Mouse (Mus musculus) ovary, postnatal 36 days (tissue): ENCODE results near the gene Dleu7.

Source experiments
- DNase-seq: peaks from one replicate; pipeline ENCODE4 v3.0.0; 2022; ENCODE audit warnings: low spot score, mixed read lengths

Gene Dleu7

DNA sequence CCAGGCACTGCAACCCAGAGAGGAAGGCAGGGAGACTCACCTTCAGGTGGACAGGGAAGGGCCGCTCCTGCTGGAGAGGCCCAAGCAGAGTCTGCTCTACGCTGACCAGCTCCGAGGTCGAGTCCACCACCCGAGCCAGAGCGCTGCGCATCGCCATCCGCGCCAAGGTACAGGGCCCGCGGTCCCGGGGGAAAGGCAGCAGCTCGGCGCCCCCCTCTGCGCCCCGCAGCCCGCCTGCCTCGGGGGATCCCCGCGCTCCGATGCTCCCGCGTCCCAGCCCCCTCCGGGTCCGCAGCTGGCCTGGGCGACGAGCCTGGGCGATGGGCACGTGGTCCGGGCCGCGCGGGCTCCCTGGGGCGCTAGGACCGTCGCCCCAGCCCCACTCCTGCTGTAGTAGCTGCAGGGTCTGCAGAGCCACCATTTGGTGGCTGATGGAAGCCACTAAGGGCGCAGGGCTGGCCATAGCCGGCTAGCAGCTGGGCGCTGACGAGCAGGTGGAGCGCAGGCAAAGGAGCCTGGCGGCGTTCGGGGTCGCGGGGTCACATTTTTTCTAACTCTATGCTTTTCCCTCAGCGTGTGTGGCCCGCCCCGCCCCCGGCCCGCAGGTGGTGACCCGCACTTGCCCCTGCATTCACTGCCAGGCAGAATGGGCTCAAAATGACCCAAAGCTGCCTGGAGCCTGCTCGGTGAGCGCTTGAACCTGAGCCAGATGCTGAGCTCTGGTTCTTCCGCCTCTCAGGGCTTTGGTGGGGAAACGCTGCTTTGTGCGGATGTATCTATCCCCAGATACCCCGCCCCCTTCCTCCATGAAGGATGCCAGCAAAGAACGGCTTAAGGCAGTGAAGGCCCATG lies at the start of gene Dleu7, which contains the start of gene Rnaseh2b:
Gene Dleu7 (minus strand): TSS at position 560 of the 852 bp plus-strand sequence.
Gene Rnaseh2b (plus strand): TSS at position 102 of the 852 bp plus-strand sequence.
- DNase-seq, result peak; percentile 14

DNA sequence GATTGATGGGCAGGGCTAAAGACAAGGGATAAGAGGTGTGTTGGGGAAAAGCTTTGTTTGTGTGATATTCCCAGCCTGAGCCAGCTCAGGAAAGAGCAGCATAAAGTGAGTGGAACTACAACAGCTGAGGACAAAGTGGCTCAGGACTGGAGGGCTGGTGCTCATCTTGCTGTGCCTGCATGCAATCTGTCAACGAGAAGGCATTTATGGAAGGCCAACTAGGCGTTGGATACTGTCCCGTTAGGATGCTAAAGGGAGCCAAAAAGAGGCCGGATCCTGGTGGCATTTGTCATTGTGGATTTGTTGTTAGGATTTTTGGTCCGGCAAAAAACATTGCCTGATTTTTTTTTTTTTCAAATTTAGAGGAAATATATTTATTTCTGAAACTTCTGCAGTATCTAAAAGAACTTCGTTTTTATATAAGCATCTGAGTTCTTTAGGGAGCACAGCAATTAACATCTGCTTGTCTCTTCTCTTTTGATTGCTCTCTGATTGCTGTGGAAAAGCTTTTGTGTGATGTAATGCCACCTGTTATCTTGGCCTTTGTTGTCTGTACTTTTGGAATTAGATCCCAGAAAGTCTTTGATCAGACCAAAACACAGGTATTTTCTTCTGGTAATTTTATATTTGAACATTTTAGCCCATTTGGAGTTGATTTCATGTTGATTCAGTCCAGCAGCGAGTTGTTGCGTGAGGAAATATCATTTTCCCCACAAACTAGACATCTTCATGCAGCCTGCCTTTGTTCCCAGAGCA lies 49.2 kb upstream of the Dleu7 start:
- no peak for DNase-seq

- no peak for DNase-seq
Measured at GRCm38 (mm10) chr14:62339196-62339595, 46.3 kb upstream of the Dleu7 start.

DNA sequence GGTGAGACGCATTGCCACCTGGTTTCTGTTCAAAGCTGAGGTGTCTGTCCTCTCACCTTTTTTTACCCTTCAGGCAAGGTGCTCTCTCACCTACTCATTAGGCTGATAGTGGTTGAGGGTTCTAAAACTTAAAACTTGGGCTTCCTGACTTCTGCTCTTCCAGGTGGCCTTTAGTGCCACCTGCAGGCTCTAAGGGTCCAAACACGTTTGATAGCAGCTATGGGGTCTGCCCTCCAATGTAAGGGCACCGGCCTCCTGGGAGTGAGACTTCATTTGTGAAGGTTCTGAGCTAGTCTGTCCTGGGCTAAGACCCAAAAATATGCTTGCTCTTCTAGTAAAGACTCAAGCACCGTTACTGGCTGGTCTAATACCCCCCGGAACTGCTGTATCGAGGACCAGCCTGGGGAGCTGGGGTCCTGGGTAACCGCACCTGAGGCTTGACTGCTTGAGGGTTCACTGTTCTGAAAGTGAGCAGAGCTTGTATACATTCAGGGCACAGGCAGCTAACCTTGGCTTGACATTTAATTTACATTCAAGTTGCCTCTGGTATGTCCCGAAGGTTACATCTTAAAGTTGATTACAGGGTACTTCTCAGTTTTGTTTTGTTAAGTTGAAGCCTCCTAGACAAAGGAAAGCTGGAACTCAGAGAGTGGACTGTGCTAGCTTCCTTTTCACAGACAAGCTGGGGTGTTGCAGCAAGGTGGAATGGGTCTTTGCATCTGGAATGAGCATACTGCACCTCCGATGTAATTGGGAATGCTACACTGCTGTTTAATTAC lies 41.3 kb upstream of the Dleu7 start:
- no peak for DNase-seq

- peak; percentile 85 for DNase-seq
Measured at GRCm38 (mm10) chr14:62331866-62332619, 39.2 kb upstream of the Dleu7 start.

GRCm38 (mm10) chr14:62331457-62331856 lies 38.6 kb upstream of the Dleu7 start:
- no peak for DNase-seq

DNA sequence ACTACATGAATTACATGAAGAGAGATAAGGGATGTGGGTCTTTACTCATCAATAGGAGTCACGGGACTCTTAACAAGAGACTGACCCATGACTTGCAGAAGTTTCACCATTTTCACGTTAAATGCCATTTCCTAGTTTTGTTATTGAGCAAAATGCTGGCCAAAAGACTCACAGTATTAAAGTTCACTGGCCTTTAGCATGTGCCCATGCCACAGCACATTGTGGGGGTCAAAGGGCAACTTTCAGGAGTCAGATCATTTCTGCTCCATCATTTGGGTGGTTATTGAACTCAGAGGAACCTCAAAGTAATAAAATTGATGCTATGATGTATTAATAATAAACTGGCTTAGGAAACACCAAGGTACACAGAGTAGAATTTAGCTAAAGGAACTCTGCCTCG lies 36.8 kb upstream of the Dleu7 start:
- no peak for DNase-seq

GRCm38 (mm10) chr14:62328606-62329005 lies 35.8 kb upstream of the Dleu7 start:
- no peak for DNase-seq

GRCm38 (mm10) chr14:62327171-62327570 lies 34.3 kb upstream of the Dleu7 start:
- DNase-seq, result no peak

- no peak for DNase-seq
Measured at GRCm38 (mm10) chr14:62326026-62326425, 33.2 kb upstream of the Dleu7 start.

DNA sequence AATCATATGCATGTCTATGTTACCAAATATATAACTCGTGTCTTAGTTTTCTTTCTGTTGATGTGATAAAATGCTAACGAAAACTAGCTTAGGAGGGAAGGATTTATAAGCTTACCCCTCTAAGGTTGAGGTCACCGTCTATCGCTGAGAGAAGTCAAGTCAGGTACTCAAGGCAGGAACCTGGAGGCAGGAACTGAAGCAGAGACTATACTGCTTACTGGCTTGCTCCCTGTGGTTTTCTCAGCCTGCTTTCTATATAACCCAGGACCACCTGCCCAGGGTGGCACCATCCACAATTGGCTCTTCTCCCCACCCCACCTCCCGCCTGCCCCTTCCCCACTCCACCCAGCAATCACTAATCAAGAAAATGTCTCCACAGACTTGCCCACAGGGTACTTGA lies 32.1 kb upstream of the Dleu7 start:
- no peak for DNase-seq

GRCm38 (mm10) chr14:62323457-62323856 lies 30.6 kb upstream of the Dleu7 start:
- no peak for DNase-seq

DNA sequence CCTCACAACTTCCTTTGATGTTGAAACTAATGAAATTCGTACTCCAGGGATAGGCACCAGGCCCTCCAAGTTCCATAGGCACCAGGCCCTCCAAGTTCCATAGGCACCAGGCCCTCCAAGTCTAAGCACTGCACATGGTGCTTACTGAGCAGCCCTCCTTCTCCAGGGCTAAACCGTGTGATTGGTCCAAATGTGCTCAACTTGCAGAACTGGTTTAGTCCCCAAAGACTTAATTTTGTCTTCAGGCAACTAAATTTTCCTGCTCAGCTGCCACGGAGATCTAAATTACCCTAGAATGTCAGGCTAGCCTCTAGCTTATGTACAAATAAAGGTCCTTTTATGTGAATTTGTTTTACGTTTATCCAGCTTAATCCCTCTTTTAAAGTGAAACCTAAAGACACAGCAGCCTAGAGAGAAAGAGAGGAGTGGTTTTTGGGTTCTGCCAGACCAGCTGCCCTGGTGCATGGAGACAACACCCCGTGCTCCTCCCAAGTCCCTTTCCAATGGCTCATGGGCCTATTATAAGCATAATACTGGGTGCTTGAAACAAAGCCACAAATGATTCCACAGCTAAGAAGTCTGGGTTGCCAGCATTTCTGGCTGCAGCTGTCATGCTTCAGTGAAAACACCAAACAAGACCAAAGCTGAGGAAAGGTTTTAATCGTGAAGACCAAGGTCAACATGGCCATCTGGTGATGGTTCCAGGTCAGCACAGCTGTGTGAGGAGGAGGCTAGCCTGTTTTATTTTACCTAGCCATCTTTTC lies 29.9 kb upstream of the Dleu7 start:
- no peak for DNase-seq

GRCm38 (mm10) chr14:62311672-62312071 lies 18.8 kb upstream of the Dleu7 start:
- no peak for DNase-seq

DNA sequence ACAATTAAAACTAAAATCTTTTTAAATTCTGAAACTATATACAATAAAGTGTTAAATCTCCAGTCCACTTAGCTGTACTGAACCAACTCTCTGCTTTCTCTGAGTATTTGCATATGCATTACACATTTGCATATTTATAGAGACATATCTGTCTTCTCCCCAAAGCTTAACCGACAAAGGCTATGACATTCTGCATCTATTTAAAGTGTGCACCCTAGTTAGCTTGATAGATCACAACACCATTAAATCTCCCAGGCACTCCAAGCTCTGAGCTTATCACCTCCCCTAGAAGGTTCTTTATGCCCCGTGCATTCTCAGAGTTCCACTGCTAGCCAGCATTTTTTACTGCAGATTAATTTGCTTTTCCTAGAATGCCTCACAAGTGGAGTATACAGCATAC lies 16.2 kb upstream of the Dleu7 start:
- no peak for DNase-seq

DNA sequence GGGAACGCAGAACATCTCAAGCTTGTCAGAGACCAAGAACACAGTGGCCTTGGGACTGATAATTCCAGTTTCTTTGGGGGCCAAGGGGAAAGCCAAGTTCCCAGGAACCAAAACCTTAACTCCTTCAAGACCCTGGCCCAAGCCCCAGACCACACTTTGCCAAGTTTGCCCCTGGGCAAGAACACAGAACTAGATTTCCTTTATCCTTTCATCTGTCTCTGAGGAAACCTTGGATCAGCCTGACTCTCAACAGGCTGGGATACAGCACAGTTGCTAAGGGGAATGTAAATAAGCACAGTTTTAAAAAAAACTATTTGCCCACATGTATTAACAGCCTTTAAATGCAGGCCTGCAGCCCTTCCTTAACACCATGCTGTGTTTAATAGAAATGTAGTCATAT lies 14.7 kb upstream of the Dleu7 start:
- peak; percentile 27 for DNase-seq

- no peak for DNase-seq
Measured at GRCm38 (mm10) chr14:62300031-62300430, 7.2 kb upstream of the Dleu7 start.

- DNase-seq, result no peak
Measured at GRCm38 (mm10) chr14:62298808-62299207, 6.0 kb upstream of the Dleu7 start.

DNA sequence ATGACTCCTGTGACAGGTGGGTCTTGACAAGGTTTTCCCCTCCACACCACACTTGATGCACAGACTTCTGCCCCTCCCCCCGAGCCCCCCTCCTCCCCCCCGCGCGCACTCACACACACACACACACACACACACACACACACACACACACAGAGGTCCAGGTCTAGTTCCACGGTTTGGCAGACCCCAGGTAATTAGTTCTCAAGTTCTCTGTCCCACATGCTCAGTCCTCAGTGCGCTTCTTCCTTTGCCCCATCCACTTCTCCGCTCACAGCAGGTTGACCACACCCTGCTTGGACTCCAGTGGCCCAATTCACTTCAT lies 720 bp downstream of the Dleu7 start:
- no peak for DNase-seq

DNA sequence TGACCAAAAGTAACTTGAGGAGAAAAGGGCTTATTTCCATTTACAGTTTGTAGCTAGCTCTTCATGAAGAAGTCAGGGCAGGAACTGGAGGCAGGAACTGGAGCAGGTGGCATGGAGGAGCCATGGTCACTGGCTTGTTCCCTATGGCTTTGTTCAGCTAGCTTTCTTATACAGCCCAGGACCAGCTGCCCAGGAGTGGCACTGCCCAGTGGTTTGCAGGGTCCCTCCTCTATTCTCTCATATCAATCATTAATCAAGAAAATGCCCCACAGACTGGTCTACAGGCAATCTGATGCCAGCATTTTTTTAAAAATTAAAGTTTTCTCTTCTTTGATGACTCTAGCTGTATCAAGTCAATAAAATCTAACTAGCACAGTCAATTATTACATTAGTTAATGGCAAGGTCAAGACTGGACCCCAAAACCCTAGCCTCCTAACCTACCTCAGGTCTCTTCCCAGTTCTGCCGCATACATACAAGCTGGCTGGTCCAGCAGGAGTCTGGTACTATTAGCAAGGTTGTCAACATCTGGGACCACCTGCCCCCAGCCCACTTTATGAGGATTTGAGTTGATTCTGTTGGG lies 1.4 kb downstream of the Dleu7 start:
- DNase-seq, result no peak

DNA sequence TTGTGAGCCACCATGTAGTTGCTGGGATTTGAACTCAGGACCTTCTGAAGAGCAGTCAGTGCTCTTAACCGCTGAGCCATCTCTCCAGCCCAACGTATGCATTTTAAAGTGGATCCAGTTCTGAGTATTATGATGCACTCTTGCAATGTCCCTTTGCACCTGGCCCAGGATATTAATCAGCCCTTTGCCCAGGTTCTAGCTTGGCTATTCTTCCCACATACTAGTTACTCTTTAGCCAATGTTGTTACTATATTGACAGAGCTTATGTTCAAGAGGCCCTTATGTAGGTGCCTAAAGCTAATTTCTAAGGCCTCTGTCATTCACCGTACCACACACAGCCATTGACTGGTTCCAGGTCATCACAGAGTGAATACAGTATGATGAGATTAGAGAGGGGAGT lies 4.1 kb downstream of the Dleu7 start:
- no peak for DNase-seq
